Mouse (Mus musculus) limb, embryonic 13.5 days (tissue): Measurements from ENCODE around the gene Smndc1. TPM values are rescaled to one million over a fixed set of nuclear protein-coding genes. Genes with fewer than 3 reads are reported as not detected.
"Not testable (repeated sequence)": the region's sequence is repeated elsewhere in the genome, so short reads cannot be mapped to it uniquely, and the experiment has no call there.

ENCODE experiments used
- ATAC-seq: fragments of 200-750 bp; cut with Nextera tagmentation; 2 replicates; pipeline ENCODE4 v1.8.0; 2017; ENCODE audit warnings: low read depth, moderate number of reproducible peaks, moderate TSS enrichment; ENCODE audit not compliant: low FRiP score
- H3K27ac ChIP-seq: fragments of 300-500 bp; sonication (generic); 2 replicates; pipeline ENCODE4 v1.5.1; 2015; ENCODE audit warnings: inconsistent platforms, mild to moderate bottlenecking, moderate library complexity
- H3K27me3 ChIP-seq: fragments of 300-500 bp; sonication (generic); 2 replicates; pipeline ENCODE4 v1.6.1; 2015; ENCODE audit warnings: mild to moderate bottlenecking, inconsistent platforms
- H3K36me3 ChIP-seq: fragments of 300-500 bp; sonication (generic); 2 replicates; pipeline ENCODE4 v1.6.1; 2015; ENCODE audit warnings: inconsistent platforms, mild to moderate bottlenecking, moderate library complexity
- H3K4me1 ChIP-seq: fragments of 300-500 bp; sonication (generic); 2 replicates; pipeline ENCODE4 v1.6.1; 2015; ENCODE audit warnings: inconsistent platforms
- H3K4me2 ChIP-seq: fragments of 300-500 bp; sonication (generic); replicated peaks from 2 replicates; pipeline ENCODE4 v1.6.1; 2015; ENCODE audit warnings: inconsistent platforms, mild to moderate bottlenecking, moderate library complexity
- H3K4me3 ChIP-seq: fragments of 300-500 bp; sonication (generic); 2 replicates; pipeline ENCODE4 v1.5.1; 2015; ENCODE audit warnings: moderate library complexity, mild to moderate bottlenecking, inconsistent platforms
- H3K9ac ChIP-seq: fragments of 300-500 bp; sonication (generic); 2 replicates; pipeline ENCODE4 v1.6.1; 2015; ENCODE audit warnings: mild to moderate bottlenecking, inconsistent platforms
- H3K9me3 ChIP-seq: fragments of 300-500 bp; sonication (generic); 2 replicates; pipeline ENCODE4 v1.6.1; 2016; ENCODE audit warnings: inconsistent platforms
- WGBS: fragments of 180-500 bp; shearing (Covaris S2); methylation state at CpG from one replicate; pipeline ENCODE4 v1.1.7; 2015; 5-methylcytosine and 5-hydroxymethylcytosine counted together
- polyA plus RNA-seq: library from polyadenylated mRNA; unstranded; fragments of >200 nt; fragmentation: Nextera tagmentation; extraction: Ambion mirVana; gene quantifications from 2 replicates; pipeline ENCODE4 v1.2.1, GENCODE M21; 2015

The Smndc1 gene
- polyA plus RNA-seq, 1 experiment from 2014 or later: 41.0 TPM

GRCm38 (mm10) chr19:53408398-53408797 is 18.0 kb upstream of the Smndc1 start:
- WGBS: 86% methylated on average over 8 of the region's 8 CpGs
- H3K4me3 ChIP-seq: no peak overlapping the region
- H3K9me3 ChIP-seq: no peaks in the 10 kb centered on the region
- no peak for ATAC-seq
- H3K27ac ChIP-seq: no peak overlapping the region
- no peak overlapping the region for H3K4me2 ChIP-seq
- H3K27me3 ChIP-seq: no peaks in the 10 kb centered on the region
- peaks cover 25% of the 10 kb centered on the region for H3K4me1 ChIP-seq
- H3K36me3 ChIP-seq: no peaks in the 10 kb centered on the region
- H3K9ac ChIP-seq: no peak overlapping the region

- H3K36me3 ChIP-seq: no peaks in the 10 kb centered on the region
- peaks cover 22% of the 10 kb centered on the region for H3K4me1 ChIP-seq
- no peak overlapping the region for H3K4me2 ChIP-seq
- H3K9me3 ChIP-seq: no peaks in the 10 kb centered on the region
- H3K9ac ChIP-seq: no peak overlapping the region
- H3K27ac ChIP-seq: no peak overlapping the region
- WGBS: 66% methylated on average over 2 of the region's 2 CpGs
- ATAC-seq: no peak
- no peaks in the 10 kb centered on the region for H3K27me3 ChIP-seq
- no peak overlapping the region for H3K4me3 ChIP-seq
Measured at GRCm38 (mm10) chr19:53407350-53407749, 17.0 kb upstream of the Smndc1 start.

GRCm38 (mm10) chr19:53405810-53406209 is 15.4 kb upstream of the Smndc1 start:
- Histone ChIP-seq H3K36me3 (no peaks in the 10 kb centered on the region), H3K4me2 (no peak overlapping the region), H3K9ac (no peak overlapping the region), H3K27ac (no peak overlapping the region), H3K4me3 (no peak overlapping the region), H3K9me3 (no peaks in the 10 kb centered on the region), H3K4me1 (peaks cover 10% of the 10 kb centered on the region), H3K27me3 (no peaks in the 10 kb centered on the region)
- 63% methylated on average over 2 of the region's 2 CpGs for WGBS
- ATAC-seq: no peak

- H3K4me1 ChIP-seq: peaks cover 1% of the 10 kb centered on the region; the same call in 1 of the 2 replicates
- no peak overlapping the region for H3K4me2 ChIP-seq
- H3K9me3 ChIP-seq: no peaks in the 10 kb centered on the region
- H3K4me3 ChIP-seq: no peak overlapping the region
- H3K9ac ChIP-seq: no peak overlapping the region
- no peak for ATAC-seq
- WGBS: 85% methylated on average over 18 of the region's 18 CpGs
- no peaks in the 10 kb centered on the region for H3K27me3 ChIP-seq
- H3K27ac ChIP-seq: no peak overlapping the region
- H3K36me3 ChIP-seq: no peaks in the 10 kb centered on the region
Measured at GRCm38 (mm10) chr19:53404837-53405356, 14.5 kb upstream of the Smndc1 start.

- Histone ChIP-seq H3K27me3 (no peaks in the 10 kb centered on the region), H3K4me3 (no peak overlapping the region), H3K27ac (no peak overlapping the region), H3K4me1 (no peaks in the 10 kb centered on the region), H3K4me2 (no peak overlapping the region), H3K9me3 (no peaks in the 10 kb centered on the region), H3K9ac (no peak overlapping the region), H3K36me3 (no peaks in the 10 kb centered on the region)
- ATAC-seq: no peak
- WGBS: 93% methylated on average over 10 of the region's 10 CpGs
Measured at GRCm38 (mm10) chr19:53404219-53404836, 13.9 kb upstream of the Smndc1 start.

GRCm38 (mm10) chr19:53402741-53403432 is 12.5 kb upstream of the Smndc1 start:
- H3K9me3 ChIP-seq: no peaks in the 10 kb centered on the region
- WGBS: 50% methylated on average over 12 of the region's 12 CpGs
- H3K4me2 ChIP-seq: no peak overlapping the region
- H3K4me3 ChIP-seq: no peak overlapping the region
- no peak for ATAC-seq
- H3K27ac ChIP-seq: no peak overlapping the region
- no peaks in the 10 kb centered on the region for H3K4me1 ChIP-seq
- no peak overlapping the region for H3K9ac ChIP-seq
- H3K27me3 ChIP-seq: no peaks in the 10 kb centered on the region
- H3K36me3 ChIP-seq: no peaks in the 10 kb centered on the region

- H3K9me3 ChIP-seq: no peaks in the 10 kb centered on the region
- H3K4me1 ChIP-seq: no peaks in the 10 kb centered on the region
- no peaks in the 10 kb centered on the region for H3K27me3 ChIP-seq
- H3K4me3 ChIP-seq: no peak overlapping the region
- H3K9ac ChIP-seq: no peak overlapping the region
- H3K36me3 ChIP-seq: no peaks in the 10 kb centered on the region
- WGBS: 87% methylated on average over 16 of the region's 16 CpGs
- H3K4me2 ChIP-seq: no peak overlapping the region
- H3K27ac ChIP-seq: no peak overlapping the region
- no peak for ATAC-seq
Measured at GRCm38 (mm10) chr19:53400332-53401110, 10.1 kb upstream of the Smndc1 start.

GRCm38 (mm10) chr19:53399213-53399612 is 8.8 kb upstream of the Smndc1 start:
- no peaks in the 10 kb centered on the region for H3K4me1 ChIP-seq
- no peaks in the 10 kb centered on the region for H3K9me3 ChIP-seq
- no peaks in the 10 kb centered on the region for H3K27me3 ChIP-seq
- no peak for ATAC-seq
- H3K27ac ChIP-seq: no peak overlapping the region
- H3K4me2 ChIP-seq: no peak overlapping the region
- no peak overlapping the region for H3K4me3 ChIP-seq
- H3K36me3 ChIP-seq: no peaks in the 10 kb centered on the region
- H3K9ac ChIP-seq: no peak overlapping the region
- 83% methylated on average over 4 of the region's 4 CpGs for WGBS

- Histone ChIP-seq H3K4me2 (no peak overlapping the region), H3K4me3 (no peak overlapping the region), H3K27me3 (no peaks in the 10 kb centered on the region), H3K9ac (no peak overlapping the region), H3K36me3 (no peaks in the 10 kb centered on the region), H3K4me1 (no peaks in the 10 kb centered on the region), H3K27ac (no peak overlapping the region), H3K9me3 (no peaks in the 10 kb centered on the region)
- WGBS: 74% methylated on average over 12 of the region's 12 CpGs
- ATAC-seq: no peak
Measured at GRCm38 (mm10) chr19:53397451-53398233, 7.3 kb upstream of the Smndc1 start.

GRCm38 (mm10) chr19:53395805-53396204 is 5.4 kb upstream of the Smndc1 start:
- not testable (repeated sequence) for H3K4me2 ChIP-seq, H3K36me3 ChIP-seq, H3K4me3 ChIP-seq, H3K9ac ChIP-seq, H3K9me3 ChIP-seq, ATAC-seq, H3K27ac ChIP-seq, H3K4me1 ChIP-seq, H3K27me3 ChIP-seq
- WGBS: 63% methylated on average over 5 of the region's 5 CpGs

- not testable (repeated sequence) for H3K36me3 ChIP-seq, H3K9ac ChIP-seq, H3K4me2 ChIP-seq, H3K27me3 ChIP-seq, H3K4me3 ChIP-seq, H3K27ac ChIP-seq, H3K4me1 ChIP-seq, ATAC-seq, H3K9me3 ChIP-seq
- WGBS: 65% methylated on average over 3 of the region's 3 CpGs
Measured at GRCm38 (mm10) chr19:53394956-53395355, 4.6 kb upstream of the Smndc1 start.

GRCm38 (mm10) chr19:53394552-53394951 is 4.2 kb upstream of the Smndc1 start:
- Histone ChIP-seq H3K4me3 (no peak overlapping the region), H3K9me3 (no peaks in the 10 kb centered on the region), H3K36me3 (no peaks in the 10 kb centered on the region), H3K27me3 (no peaks in the 10 kb centered on the region), H3K27ac (no peak overlapping the region), H3K4me1 (peaks cover 8% of the 10 kb centered on the region), H3K4me2 (no peak overlapping the region), H3K9ac (no peak overlapping the region)
- WGBS: 18% methylated on average over 7 of the region's 7 CpGs
- no peak for ATAC-seq
